Mouse (Mus musculus) neural tube, embryonic 10.5 days (tissue): ENCODE results near the gene Ccdc171.
"Not testable (repeated sequence)": the region's sequence is repeated elsewhere in the genome, so short reads cannot be mapped to it uniquely, and the experiment has no call there.

Experiments used
- DNase-seq: peaks from one replicate; pipeline ENCODE4 v3.0.0-alpha.2; 2017; ENCODE audit warnings: low spot score; ENCODE audit errors: extremely low spot score

Ccdc171 gene

GRCm38 (mm10) chr4:83525690-83526055, 328 bp downstream of the Ccdc171 start:
- no peak for DNase-seq

GRCm38 (mm10) chr4:83526270-83526987, 1.1 kb downstream of the Ccdc171 start:
- no peak for DNase-seq

GRCm38 (mm10) chr4:83526988-83527334, 1.6 kb downstream of the Ccdc171 start:
- no peak for DNase-seq

DNA sequence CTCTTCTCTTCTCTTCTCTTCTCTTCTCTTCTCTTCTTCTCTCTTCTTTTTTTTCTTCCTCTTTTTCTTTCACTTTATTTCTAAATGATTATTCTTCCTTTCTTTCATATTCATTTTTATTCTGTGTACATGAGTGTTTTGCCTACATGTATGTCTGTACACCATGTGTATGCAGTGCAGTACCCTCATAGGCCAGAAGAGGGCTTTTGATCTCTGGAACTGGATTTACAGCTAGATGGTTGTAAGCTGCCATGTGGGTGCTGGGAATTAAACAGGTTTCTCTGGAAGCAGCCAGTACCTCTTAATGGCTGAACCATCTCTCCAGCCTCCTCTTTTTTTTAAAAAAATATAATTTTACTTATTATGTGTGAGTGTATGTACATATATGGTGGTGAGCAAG, 2.6 kb downstream of the Ccdc171 start:
- no peak for DNase-seq

GRCm38 (mm10) chr4:83530060-83530459, 4.7 kb downstream of the Ccdc171 start:
- DNase-seq = not testable (repeated sequence)

DNA sequence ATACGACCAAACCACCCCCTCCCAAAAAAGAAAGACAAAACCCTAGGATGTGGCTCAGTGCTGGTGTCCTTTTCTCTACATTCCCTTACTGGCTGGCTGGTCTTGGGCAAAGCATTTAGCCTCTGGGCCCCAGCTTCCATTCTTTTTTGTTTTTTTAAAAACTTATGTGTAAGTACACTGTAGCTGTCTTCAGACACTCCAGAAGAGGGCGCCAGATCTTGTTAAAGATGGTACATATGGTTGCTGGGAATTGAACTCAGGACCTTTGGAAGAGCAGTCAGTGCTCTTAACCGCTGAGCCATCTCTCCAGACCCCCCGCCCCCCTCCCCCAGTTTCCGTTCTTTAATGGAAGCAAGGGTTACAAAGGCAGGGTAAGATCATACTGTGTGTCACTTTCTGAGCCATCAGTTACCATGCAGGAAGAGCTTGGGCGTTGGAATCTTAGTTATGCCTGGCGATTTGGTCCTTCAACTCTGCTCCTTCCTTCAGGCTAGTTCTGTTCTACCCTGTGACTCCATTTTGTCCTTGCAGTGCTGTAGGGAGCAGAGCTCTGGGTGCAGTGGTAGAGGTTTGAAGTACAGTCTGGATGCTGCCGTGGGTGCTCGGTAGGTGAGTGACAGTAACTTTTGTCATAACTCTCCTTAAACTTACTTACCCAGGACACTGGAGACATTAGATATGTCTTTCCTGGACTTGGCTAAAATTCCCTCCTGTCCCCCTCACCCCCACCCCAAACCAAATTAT, 8.0 kb downstream of the Ccdc171 start:
- DNase-seq = no peak

- DNase-seq = no peak
Measured at GRCm38 (mm10) chr4:83534024-83534423, 8.7 kb downstream of the Ccdc171 start.

DNA sequence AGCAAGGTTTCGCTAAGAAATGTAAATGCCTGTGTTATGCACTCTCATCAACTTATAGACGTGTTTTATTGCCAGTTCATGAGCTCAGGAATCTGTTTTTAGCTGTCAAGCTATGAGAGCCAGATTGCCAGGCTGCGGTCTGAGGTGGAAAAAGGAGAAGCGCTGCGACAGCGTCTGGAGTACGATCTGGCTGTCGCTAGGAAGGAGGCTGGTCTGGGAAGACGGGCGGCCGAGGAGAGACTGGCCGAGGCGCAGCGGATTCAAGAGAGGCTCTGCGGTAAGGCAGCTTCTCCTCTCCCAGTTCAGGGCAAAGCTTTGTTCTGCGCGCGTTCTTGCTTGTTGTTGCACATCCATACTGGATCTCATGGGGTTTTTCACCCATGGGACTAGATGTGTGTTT, 24.2 kb downstream of the Ccdc171 start:
- no peak for DNase-seq

- DNase-seq = no peak
Measured at GRCm38 (mm10) chr4:83567190-83568113, 42.1 kb downstream of the Ccdc171 start.

DNA sequence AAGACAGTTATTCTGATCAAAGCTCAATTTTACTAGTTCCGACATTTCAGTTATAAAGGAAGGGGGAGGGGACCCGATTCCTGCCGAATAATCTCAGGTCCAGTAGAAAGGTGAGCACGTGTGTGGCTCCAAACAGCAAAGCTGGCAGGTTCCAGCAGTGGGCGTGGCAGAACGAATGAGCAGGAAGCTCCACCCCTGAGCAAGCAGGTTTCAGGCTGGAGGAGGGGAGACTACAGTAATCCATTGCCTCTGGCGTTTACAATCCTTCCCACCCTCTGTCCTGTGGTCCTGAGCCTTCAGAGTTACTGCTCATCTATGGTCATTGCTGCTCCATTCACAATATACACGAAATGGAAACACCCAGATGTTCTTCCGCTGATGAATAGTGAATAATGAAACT, 42.8 kb downstream of the Ccdc171 start:
- not testable (repeated sequence) for DNase-seq

DNA sequence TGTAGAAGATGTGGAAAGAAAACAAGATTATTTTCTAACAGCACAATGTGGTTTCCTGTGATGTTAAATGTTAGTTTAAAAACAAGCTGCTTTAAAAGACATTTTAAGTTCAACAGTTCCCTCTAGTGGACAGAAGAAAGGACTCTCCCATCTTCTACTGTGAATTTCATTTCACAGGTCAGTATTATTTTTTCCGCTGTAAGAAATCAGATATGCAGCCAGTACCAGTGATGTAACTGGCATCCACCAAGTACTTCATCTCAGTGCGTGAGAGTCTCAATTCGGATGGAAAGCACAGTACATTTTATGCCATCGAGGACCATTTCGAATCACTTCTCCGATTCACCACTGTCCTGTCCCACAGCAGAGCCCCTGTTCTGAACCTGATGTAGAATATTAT, 45.2 kb downstream of the Ccdc171 start:
- DNase-seq = no peak

DNA sequence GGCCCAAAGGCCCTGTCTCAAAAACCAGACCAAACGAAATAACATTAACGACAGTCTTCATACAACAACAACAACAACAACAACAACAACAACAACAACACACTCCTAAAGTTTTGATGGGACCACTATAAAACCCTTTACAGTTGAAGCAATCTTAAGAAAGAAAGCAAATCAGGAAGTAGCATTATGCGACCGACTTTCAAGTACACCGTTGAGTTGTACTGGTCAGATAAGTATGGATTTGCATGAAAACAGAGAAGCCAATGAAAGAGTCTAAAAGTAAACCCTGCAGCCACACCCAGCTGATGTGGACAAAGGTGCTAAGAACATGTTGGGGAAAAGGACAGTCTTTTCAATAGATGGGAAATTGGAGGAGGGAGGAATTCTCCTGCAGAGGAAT, 45.7 kb downstream of the Ccdc171 start:
- DNase-seq = no peak

- DNase-seq = no peak
Measured at GRCm38 (mm10) chr4:83572521-83572920, 47.2 kb downstream of the Ccdc171 start.

GRCm38 (mm10) chr4:83576315-83576714, 51.0 kb downstream of the Ccdc171 start:
- DNase-seq = no peak

GRCm38 (mm10) chr4:83580157-83580556, 54.8 kb downstream of the Ccdc171 start:
- DNase-seq = no peak

DNA sequence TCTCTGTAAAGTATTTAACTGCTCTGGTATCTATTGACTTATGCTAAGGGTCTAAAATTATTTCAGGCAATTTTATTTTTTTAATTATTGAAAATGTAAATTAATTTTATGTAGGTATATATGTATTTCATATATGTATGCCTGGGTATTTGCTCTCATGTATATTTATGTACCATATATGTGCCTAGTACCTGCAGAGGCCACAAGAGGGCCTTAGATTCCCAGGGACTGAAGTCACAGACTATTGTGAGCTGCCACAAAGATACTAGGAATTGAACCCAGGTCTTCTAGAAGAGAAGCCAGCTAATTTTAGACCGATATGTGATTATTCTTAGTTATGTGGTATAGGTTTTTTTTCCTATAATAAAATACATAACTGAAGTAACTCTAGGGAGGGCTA, 62.2 kb downstream of the Ccdc171 start:
- DNase-seq = no peak

DNA sequence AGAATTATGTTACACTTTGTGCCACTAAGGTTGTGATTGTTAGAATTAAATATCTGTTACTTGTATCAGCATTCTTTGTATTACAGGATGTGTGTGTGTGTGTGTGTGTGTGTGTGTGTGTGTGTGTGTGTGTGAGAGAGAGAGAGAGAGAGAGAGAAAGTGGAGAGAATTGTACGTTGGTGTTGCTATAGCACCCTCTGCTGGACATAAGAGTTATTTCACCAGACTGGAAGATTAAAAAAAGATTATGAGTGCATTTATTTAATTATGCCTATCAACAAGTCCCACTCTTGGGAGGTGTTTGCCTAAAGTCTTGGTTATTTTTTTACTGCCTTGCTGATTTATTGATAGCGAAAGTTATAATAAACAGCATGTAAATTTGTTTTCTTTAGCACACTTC, 71.1 kb downstream of the Ccdc171 start:
- no peak for DNase-seq

- no peak for DNase-seq
Measured at GRCm38 (mm10) chr4:83611111-83611510, 85.8 kb downstream of the Ccdc171 start.

- not testable (repeated sequence) for DNase-seq
Measured at GRCm38 (mm10) chr4:83623021-83623711, 97.8 kb downstream of the Ccdc171 start.

DNA sequence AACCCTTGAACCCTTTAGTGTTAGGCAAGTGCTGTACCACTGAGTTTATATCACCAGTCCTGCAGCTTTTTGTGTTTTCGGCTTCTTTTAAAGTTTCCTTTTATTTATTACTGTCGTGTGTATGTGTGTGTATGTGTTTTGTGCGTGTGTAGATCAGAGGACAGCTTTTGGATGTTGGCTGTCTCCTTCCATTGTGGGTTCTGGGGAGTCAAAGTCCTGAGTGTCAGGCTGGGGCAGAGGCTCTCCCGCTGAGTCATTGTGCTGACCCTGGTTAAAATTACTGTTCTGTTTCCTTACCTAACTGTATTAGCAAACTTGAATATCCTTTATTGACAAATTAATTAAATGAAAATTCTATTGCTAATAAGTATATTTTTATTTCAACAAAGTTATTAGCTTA, 98.4 kb downstream of the Ccdc171 start:
- no peak for DNase-seq

DNA sequence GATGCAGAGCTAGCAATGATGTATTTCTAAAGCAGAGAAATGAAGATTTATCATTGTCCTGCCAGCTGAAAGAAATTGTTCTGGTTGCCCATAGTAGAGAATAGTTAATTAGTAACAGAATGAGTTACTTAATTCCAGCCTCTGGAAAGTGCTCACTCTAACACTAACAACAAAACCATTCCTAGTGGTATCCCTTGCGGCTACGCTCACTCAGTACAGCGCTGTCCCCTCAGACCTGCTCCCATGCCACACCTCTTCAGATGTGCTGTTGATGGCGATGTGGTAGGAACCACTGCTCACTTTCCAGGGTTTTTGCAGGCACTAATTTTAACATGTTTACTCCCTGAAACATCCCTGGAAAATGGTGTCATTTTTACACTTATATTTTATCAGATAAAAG, 126.1 kb downstream of the Ccdc171 start:
- DNase-seq = no peak
